Mouse (Mus musculus) embryonic facial prominence, embryonic 12.5 days (tissue): ENCODE results near the gene Fbxl19. TPM values are rescaled to one million over a fixed set of nuclear protein-coding genes. Genes with fewer than 3 reads are reported as not detected.

Experiments used
- ATAC-seq: fragments of 200-750 bp; cut with Nextera tagmentation; 2 replicates; pipeline ENCODE4 v1.8.0; 2017; ENCODE audit not compliant: insufficient number of reproducible peaks, insufficient read depth, low FRiP score, low TSS enrichment
- H3K27ac ChIP-seq: fragments of 300-500 bp; sonication (generic); 2 replicates; pipeline ENCODE4 v1.5.1; 2016; ENCODE audit warnings: mild to moderate bottlenecking
- H3K27me3 ChIP-seq: fragments of 300-500 bp; sonication (generic); 2 replicates; pipeline ENCODE4 v1.6.1; 2016; ENCODE audit warnings: mild to moderate bottlenecking, moderate library complexity
- H3K36me3 ChIP-seq: fragments of 300-500 bp; sonication (generic); 2 replicates; pipeline ENCODE4 v1.6.1; 2016; ENCODE audit warnings: mild to moderate bottlenecking
- H3K4me1 ChIP-seq: fragments of 300-500 bp; sonication (generic); 2 replicates; pipeline ENCODE4 v1.6.1; 2016
- H3K4me2 ChIP-seq: fragments of 300-500 bp; sonication (generic); replicated peaks from 2 replicates; pipeline ENCODE4 v1.6.1; 2016; ENCODE audit warnings: mild to moderate bottlenecking, moderate library complexity
- H3K4me3 ChIP-seq: fragments of 300-500 bp; sonication (generic); 2 replicates; pipeline ENCODE4 v1.5.1; 2016; ENCODE audit warnings: mild to moderate bottlenecking
- H3K9ac ChIP-seq: fragments of 300-500 bp; sonication (generic); 2 replicates; pipeline ENCODE4 v1.6.1; 2016; ENCODE audit warnings: mild to moderate bottlenecking, moderate library complexity
- H3K9me3 ChIP-seq: fragments of 300-500 bp; sonication (generic); 2 replicates; pipeline ENCODE4 v1.6.1; 2016; ENCODE audit warnings: mild to moderate bottlenecking, moderate library complexity
- WGBS: fragments of 180-500 bp; shearing (Covaris S2); methylation state at CpG from one replicate; pipeline ENCODE4 v1.1.7; 2016; 5-methylcytosine and 5-hydroxymethylcytosine counted together
- polyA plus RNA-seq: library from polyadenylated mRNA; unstranded; fragments of >200 nt; fragmentation: Nextera tagmentation; extraction: Ambion mirVana; gene quantifications from 2 replicates; pipeline ENCODE4 v1.2.1, GENCODE M21; 2016

The Fbxl19 gene
- 11.8 and 11.9 TPM in 2 replicates for polyA plus RNA-seq

DNA sequence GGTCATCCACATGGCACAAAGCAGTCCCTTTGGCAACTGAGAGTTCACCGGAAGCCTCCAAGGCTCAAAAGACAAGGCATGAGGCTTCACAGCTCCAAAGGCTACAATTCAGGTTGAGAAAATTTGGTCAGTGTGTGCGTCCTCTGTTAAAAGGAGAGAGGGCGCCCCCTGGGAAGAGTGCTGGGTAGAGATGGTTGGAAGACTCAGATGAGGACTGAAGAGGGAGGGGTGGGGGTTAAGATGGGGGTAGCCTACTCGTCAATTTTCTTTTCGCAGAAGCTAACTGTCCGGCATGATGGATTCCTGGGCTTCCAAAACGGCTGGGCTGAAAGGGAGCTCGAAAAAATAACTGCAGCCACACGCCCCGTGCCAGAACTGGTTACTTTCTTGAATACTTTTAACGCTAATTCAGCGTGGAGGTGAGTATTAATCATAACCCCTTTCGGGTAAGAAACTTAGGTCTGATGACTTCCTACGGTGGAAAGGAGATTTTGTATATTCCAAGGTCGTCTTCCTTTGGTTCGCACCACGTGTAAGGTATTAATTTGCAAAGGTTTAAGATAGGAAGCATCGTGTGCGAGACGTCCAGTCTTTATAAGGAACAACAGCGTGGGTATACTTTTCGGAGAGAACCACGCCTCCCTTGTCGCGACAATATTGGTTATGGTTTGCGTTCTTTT is at the start of gene Fbxl19:
Fbxl19 (plus strand) TSS at position 178 of the 680 bp plus-strand sequence.
- peaks cover 20% of the 10 kb centered on the region for H3K4me1 ChIP-seq
- peak within 1 kb of the TSS; percentile 91 for H3K9ac ChIP-seq
- H3K4me3 ChIP-seq, result peak within 1 kb of the TSS; percentile 86
- peak within 1 kb of the TSS; percentile 83 for H3K4me2 ChIP-seq
- H3K36me3 ChIP-seq, result peaks cover 15% of the 10 kb centered on the region
- no peak for ATAC-seq
- H3K9me3 ChIP-seq, result no peaks in the 10 kb centered on the region
- under 1% methylated on average over 26 of the region's 26 CpGs for WGBS
- H3K27me3 ChIP-seq, result no peaks in the 10 kb centered on the region
- H3K27ac ChIP-seq, result peak within 1 kb of the TSS; percentile 93

DNA sequence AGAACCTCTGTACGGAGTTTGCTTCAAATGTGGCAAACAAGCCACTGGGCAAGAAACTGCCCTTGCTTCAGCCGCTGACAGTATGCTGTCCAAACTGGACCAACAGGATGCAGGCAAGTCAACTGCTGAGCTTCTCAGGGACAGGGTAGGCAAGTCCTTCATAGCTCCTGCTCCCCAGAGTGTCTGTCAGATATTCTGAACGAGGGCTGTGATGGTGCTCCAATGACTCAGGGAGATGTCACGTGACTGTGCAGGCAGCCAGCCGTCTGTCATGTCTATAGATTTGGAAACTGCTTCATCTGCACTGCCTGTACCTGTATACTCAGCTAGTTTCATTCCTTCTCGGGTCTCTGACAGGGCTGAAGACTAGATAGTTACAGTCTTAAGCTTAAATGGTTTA is 45.4 kb upstream of the Fbxl19 start:
- 84% methylated on average over 6 of the region's 6 CpGs for WGBS
- Histone ChIP-seq H3K9ac (no peak overlapping the region), H3K4me2 (no peak overlapping the region), H3K4me1 (no peaks in the 10 kb centered on the region), H3K27ac (no peak overlapping the region), H3K4me3 (no peak overlapping the region), H3K9me3 (no peaks in the 10 kb centered on the region), H3K27me3 (no peaks in the 10 kb centered on the region), H3K36me3 (peaks cover 48% of the 10 kb centered on the region)
- ATAC-seq, result no peak

DNA sequence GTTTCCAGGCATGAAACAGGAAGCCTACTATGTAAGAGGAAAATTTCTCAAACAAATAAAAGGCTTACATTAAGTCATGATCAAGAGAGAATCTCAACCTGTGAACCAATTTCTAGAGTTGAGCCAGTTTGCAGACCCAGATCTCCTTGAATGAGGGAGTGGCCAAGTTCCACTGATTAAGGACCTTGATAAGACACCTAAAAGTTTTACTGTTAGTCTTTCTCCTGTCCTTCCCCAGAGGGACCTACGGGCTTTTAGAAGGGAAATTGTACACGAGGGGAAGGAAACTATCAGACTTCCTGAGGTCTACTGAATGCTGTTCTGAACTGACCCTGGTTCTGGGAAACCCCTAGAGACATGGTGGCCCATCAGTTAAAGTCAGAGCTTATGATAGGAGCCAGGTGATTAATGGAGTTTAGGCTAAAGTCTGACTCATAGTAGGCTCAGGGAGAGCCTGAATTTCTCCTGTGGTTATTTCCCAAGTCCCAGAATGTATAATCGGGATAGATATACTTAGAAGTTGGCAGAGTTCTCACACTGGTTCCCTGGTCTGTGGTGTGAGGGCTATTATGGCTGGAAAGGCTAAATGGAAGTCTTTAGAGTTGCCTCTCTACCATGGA is 43.5 kb upstream of the Fbxl19 start:
- ATAC-seq, result no peak

DNA sequence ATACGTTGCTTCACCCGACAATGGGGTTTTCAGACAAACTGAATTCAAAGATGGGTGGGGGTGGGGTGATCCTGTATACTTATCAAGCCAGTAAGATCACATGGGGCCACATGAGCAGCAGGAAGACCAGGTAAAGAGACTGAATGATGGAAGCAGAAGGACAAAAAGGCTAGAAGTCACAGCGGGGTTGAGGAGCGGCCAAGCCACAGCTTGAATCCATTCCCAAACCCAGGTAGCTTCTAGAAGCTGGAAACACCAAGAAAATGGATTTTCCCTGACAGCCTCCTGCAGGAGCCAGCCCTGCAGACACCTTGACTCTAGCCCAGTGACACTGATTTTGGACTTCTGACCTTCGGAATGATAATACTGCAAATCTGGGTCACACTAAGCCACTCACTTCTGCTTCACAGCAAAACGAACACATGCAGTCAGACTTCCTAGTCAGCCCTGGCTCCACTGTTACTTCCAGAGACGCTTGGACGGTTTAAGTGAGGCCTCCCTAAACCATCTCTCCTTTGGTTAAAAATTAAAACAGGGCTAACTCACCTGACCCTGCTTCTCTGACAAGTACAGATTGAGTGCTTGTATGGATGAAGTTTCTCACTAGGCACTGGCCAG is 40.7 kb upstream of the Fbxl19 start:
- peaks cover 62% of the 10 kb centered on the region for H3K36me3 ChIP-seq
- WGBS, result 92% methylated on average over 8 of the region's 8 CpGs

More for the DNA sequence above, 43.5 kb upstream of the Fbxl19 start:
- H3K9me3 ChIP-seq, result no peaks in the 10 kb centered on the region
- H3K27ac ChIP-seq, result no peak overlapping the region
- H3K4me1 ChIP-seq, result peaks cover 5% of the 10 kb centered on the region; the same call in 1 of the 2 replicates
- no peak overlapping the region for H3K4me2 ChIP-seq
- no peak overlapping the region for H3K4me3 ChIP-seq
- H3K27me3 ChIP-seq, result no peaks in the 10 kb centered on the region
- no peak overlapping the region for H3K9ac ChIP-seq
- peaks cover 54% of the 10 kb centered on the region for H3K36me3 ChIP-seq
- WGBS, result 83% methylated on average over 3 of the region's 3 CpGs

DNA sequence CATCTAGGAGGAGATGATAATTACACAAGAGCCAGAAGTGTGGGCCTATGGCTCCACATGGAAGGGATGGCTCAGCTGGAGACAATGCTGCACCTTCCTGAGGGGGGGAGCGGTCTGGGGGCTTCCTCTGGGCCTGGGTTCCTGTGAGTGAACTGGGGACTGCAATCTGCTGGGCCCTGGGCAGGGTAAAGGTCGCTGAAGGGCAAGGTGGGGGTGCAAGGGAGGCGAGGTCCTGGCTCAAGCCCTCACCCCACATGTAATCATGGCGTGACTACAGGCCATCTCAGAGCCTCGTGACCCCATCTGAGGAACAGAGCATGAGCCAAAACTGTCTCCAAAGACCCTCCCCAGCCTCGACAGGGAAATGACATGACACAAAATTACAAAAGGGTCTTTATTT is 39.7 kb upstream of the Fbxl19 start:
- no peak overlapping the region for H3K9ac ChIP-seq
- H3K36me3 ChIP-seq, result peaks cover 56% of the 10 kb centered on the region
- WGBS, result 61% methylated on average over 6 of the region's 6 CpGs
- peaks cover 31% of the 10 kb centered on the region for H3K4me1 ChIP-seq
- no peak overlapping the region for H3K27ac ChIP-seq
- H3K27me3 ChIP-seq, result no peaks in the 10 kb centered on the region
- no peak overlapping the region for H3K4me3 ChIP-seq
- H3K9me3 ChIP-seq, result no peaks in the 10 kb centered on the region
- no peak for ATAC-seq
- H3K4me2 ChIP-seq, result no peak overlapping the region

More for the DNA sequence above, 40.7 kb upstream of the Fbxl19 start:
- H3K9me3 ChIP-seq, result no peaks in the 10 kb centered on the region
- H3K9ac ChIP-seq, result no peak overlapping the region
- H3K4me3 ChIP-seq, result no peak overlapping the region
- peaks cover 26% of the 10 kb centered on the region for H3K4me1 ChIP-seq
- H3K27me3 ChIP-seq, result no peaks in the 10 kb centered on the region
- H3K27ac ChIP-seq, result no peak overlapping the region
- H3K4me2 ChIP-seq, result no peak overlapping the region
- ATAC-seq, result no peak

DNA sequence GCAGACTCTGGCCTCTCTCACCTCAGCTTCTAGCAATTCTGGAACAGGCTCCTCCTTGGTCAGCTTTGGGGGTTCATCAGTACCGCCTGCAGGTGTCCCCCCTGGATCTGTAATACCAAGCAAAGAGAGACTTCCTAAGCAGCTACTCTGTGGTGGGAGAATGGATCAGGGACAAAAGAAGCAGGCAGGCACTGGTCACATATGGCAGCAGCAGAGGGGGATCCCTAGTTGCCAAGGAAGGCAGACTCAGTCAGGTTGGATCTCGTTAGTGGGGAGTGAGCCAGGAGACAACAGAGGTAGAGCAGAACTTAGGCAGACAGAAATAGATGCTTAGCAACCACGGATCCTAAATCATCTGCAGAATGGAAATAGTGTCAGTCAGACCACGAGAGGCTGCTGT is 38.6 kb upstream of the Fbxl19 start:
- Histone ChIP-seq H3K9ac (no peak overlapping the region), H3K27me3 (no peaks in the 10 kb centered on the region), H3K36me3 (peaks cover 45% of the 10 kb centered on the region), H3K9me3 (no peaks in the 10 kb centered on the region), H3K4me2 (no peak overlapping the region), H3K27ac (no peak overlapping the region), H3K4me3 (no peak overlapping the region), H3K4me1 (peaks cover 31% of the 10 kb centered on the region)
- 72% methylated on average over 4 of the region's 4 CpGs for WGBS
- no peak for ATAC-seq

DNA sequence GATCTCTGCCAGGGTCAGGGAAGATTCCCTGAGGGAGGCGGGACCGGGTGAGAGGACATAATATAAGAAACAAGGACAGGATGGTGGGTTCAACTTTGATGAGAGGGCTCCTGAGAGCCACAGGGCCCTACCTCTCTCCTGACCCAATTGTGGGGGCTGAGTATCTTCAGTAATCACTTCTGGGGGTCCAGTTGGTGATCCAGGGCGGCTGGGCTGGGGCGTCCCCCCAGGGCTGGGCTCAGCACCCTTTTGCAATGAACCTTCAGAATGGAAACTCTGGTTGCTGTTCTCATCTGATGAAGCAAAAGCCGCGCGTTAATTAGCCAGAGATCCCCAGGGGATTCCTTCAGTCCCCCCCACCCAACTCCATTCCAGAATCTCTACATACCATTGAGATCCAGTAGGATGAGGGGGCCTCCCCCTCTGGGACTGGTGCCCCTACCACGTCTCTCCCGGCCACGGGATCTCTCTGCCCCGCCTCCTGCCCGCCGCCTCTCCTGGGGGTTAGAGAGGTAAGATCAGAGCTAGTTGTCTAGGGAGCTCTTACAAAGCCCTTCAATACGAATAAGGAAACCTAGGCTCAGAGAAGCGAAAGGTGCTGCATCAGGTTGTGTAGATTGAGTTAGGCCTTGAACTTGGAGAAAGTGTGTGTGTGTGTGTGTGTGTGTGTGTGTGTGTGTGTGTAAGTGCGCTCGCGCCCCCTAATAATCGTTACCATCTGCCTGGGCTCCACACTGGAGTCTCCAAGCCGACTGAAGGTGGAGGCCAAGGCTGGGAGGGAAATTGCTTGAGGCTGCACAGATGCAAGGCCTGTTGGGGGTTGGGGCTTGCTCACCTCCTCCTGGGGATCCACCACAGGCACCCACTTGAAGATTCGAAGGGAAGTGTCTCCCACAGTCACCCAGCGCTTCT is 37.0 kb upstream of the Fbxl19 start:
- peak overlapping the region; percentile 80 for H3K4me3 ChIP-seq
- peaks cover 38% of the 10 kb centered on the region for H3K36me3 ChIP-seq
- H3K4me2 ChIP-seq, result peak overlapping the region; percentile 61
- H3K9ac ChIP-seq, result peak overlapping the region; percentile 92
- no peaks in the 10 kb centered on the region for H3K27me3 ChIP-seq
- H3K4me1 ChIP-seq, result peaks cover 41% of the 10 kb centered on the region
- 15% methylated on average over 22 of the region's 22 CpGs for WGBS
- no peaks in the 10 kb centered on the region for H3K9me3 ChIP-seq
- ATAC-seq, result no peak
- peak overlapping the region; percentile 99 for H3K27ac ChIP-seq

DNA sequence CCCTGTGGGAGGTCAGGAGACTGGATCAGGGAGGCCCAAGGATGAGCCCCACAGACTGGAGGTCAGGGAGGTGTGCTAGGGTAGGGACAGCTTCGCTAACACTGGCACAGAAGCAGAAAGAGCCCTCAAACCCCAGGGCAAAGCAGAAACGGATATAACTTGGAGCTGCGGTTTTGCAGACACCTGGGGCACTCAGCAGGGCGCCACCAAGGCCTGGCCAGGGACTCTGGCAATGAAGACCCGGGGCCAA is 36.5 kb upstream of the Fbxl19 start:
- Histone ChIP-seq H3K36me3 (peaks cover 34% of the 10 kb centered on the region), H3K27me3 (no peaks in the 10 kb centered on the region), H3K4me3 (peak overlapping the region; percentile 80), H3K9me3 (no peaks in the 10 kb centered on the region), H3K4me2 (peak overlapping the region; percentile 61), H3K27ac (peak overlapping the region; percentile 99), H3K4me1 (peaks cover 42% of the 10 kb centered on the region), H3K9ac (peak overlapping the region; percentile 92)
- 0% methylated on average over 5 of the region's 5 CpGs for WGBS
- no peak for ATAC-seq

DNA sequence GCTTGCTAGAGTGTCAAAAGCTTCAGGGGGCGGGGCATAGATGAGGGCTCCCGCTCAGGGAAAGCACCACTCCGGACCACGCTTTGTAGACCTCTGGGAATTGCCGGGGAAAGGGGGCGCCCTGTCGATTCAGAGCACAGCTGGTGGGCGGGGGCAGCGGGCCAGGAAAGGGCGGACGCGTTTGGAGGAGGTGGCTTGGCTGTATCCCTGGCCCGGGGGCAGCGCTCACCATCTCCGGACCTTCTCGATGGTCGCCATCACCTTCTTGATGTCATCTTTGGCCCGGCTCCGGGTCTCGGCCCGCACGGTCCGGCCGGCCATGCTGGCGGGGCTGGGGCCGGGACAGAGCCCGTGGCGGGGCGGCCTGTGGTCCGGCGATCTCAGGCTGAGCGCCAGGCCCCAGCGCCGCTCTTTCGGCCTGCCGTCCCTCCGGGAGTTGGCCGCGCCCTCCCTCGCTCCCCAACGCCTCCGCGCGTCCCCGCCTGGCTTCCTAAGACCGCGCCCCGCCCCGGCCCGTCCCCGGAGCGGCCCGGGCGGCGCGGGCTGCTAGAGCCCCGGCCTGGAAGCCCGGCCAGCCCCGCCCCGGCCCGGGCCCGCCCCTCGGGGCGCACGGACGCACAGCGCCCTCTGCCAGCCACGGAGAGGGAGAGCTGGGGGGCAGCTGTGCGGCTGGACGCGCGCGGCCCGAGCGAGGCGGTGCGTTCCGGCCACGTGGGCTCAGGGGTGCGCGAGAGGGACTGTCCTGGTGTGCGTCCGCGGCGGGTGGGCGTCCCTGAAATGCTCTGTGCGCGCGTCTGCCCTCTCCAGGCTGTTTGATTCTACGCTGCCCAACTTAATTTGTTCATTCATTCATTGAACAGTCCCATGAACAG is 35.9 kb upstream of the Fbxl19 start, which contains the start of gene Bcl7c:
Bcl7c (minus strand) TSS at position 727 of the 872 bp plus-strand sequence.
- Histone ChIP-seq H3K27me3 (no peaks in the 10 kb centered on the region), H3K4me1 (peaks cover 44% of the 10 kb centered on the region), H3K36me3 (peaks cover 28% of the 10 kb centered on the region), H3K4me2 (peak within 1 kb of the TSS; percentile 61), H3K9me3 (no peaks in the 10 kb centered on the region), H3K27ac (peak within 1 kb of the TSS; percentile 99), H3K9ac (peak within 1 kb of the TSS; percentile 92), H3K4me3 (peak within 1 kb of the TSS; percentile 80)
- ATAC-seq, result peak; percentile 82
- WGBS, result under 1% methylated on average over 84 of the region's 90 CpGs

DNA sequence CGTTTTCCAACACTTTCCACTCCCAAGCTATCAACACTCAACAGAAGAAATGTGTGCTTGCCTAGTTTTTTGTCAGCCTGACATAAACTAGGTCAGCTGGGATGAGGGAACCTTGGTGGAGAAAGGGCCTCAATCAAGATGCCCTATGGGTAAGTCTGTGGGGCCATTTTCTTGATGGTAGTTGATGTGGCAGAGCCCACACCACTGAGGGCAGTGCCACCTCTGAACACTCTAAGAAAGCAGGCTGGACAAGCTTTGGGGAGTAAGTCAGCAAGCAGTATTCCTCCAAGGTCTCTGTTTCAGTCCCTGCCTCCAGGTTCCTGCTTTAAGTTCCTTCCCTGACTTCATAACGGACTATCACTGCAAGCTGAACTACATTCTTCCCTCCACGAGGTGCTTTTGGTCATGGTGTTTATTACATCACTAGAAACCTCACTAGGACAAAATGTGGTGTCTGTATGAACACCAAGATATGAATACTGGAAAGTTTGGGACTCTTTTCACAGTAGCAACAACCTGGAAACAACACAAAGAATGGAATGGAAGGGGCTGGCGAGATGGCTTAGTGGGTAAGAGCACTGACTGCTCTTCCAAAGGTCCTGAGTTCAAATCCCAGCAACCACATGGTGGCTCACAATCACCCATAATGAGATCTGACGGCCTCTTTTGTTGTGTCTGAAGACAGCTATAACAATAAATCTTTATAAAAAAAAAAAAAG is 34.9 kb upstream of the Fbxl19 start:
- Histone ChIP-seq H3K27ac (peak overlapping the region; percentile 99), H3K27me3 (no peaks in the 10 kb centered on the region), H3K4me2 (peak overlapping the region; percentile 61), H3K4me1 (peaks cover 51% of the 10 kb centered on the region), H3K9ac (peak overlapping the region; percentile 92), H3K36me3 (peaks cover 18% of the 10 kb centered on the region), H3K4me3 (peak overlapping the region; percentile 80), H3K9me3 (no peaks in the 10 kb centered on the region)
- no peak for ATAC-seq
- 72% methylated on average over 5 of the region's 5 CpGs for WGBS
